ENCODE assay signal across 8 mouse cellular contexts in genomic region chr2:20722165-20722991, GRCm38 (mm10).
DNase-seq lines count a peak whose midpoint lies in the region; ATAC-seq and TF ChIP-seq lines count a peak whose summit lies in the region.

No protein-coding gene starts in this region.

- WGBS in limb, embryonic 15.5 days: 24% methylated on average over 15 of the region's 15 CpGs
- WGBS in small intestine, adult 2 months: 4% methylated on average over 15 of the region's 15 CpGs

- 0 out of 2 replicates have a peak, but pooled peaks cover 12% of the 10 kb centered on the region for H3K4me1 ChIP-seq in limb, embryonic 15.5 days
- peaks cover 21% of the 10 kb centered on the region for H3K4me1 ChIP-seq in small intestine, adult 2 months (ENCODE audit: control insufficient read depth, insufficient read depth, insufficient read length, low read length)

- ATAC-seq in limb, embryonic 15.5 days (ENCODE audit: insufficient number of reproducible peaks, low FRiP score, low TSS enrichment, low read depth): no peak

- DNase-seq in adrenal gland, postnatal 14 days: peak; percentile 42
- DNase-seq in adrenal gland, postnatal 25 days: no peak
- peak; percentile 33 for DNase-seq in brain, embryonic 14.5 days (ENCODE audit: low read depth)
- peak; percentile 26 to 27 for DNase-seq in heart, adult 9 months (ENCODE audit: low spot score in 2 of 2)
- no peak for DNase-seq in right cerebral cortex, postnatal 36 days (ENCODE audit: low spot score in 2 of 2)
- DNase-seq in thymus, postnatal 10 days (ENCODE audit: low spot score in 2 of 2): no peak

- H3K4me3 ChIP-seq in limb, embryonic 15.5 days: peak overlapping the region; percentile 21
- no peak overlapping the region; the same call in 1 of the 2 replicates for H3K4me3 ChIP-seq in small intestine, adult 2 months (ENCODE audit: low read depth, low read length)

- no peaks in the 10 kb centered on the region for H3K27me3 ChIP-seq in limb, embryonic 15.5 days
- no peaks in the 10 kb centered on the region for H3K27me3 ChIP-seq in small intestine, adult 2 months (ENCODE audit: control insufficient read depth, insufficient read depth, low read length)

- no peaks in the 10 kb centered on the region for H3K36me3 ChIP-seq in limb, embryonic 15.5 days
- H3K36me3 ChIP-seq in small intestine, adult 2 months (ENCODE audit: control insufficient read depth, insufficient read depth, low read length): no peaks in the 10 kb centered on the region

- peak overlapping the region; percentile 75 for H3K27ac ChIP-seq in limb, embryonic 15.5 days
- peak overlapping the region; percentile 79 for H3K27ac ChIP-seq in small intestine, adult 2 months (ENCODE audit: insufficient read depth, low read depth, low read length)

- no peak overlapping the region for H3K9ac ChIP-seq in limb, embryonic 15.5 days

- TF ChIP-seq POLR2A in brain, embryonic 14.5 days (IDR thresholded peaks at IDR 0.05; ENCODE audit: borderline replicate concordance, extremely low read depth, insufficient read depth, insufficient read length, poor library complexity, severe bottlenecking): no peak
- no peak for TF ChIP-seq POLR2A in small intestine, adult 2 months (IDR thresholded peaks at IDR 0.05; ENCODE audit: low read depth, low read length)

- no peak for TF ChIP-seq CTCF in brain, embryonic 14.5 days (IDR thresholded peaks at IDR 0.05; ENCODE audit: borderline replicate concordance, extremely low read depth, insufficient read depth, insufficient read length)
- no peak for TF ChIP-seq CTCF in small intestine, adult 2 months (IDR thresholded peaks at IDR 0.05; ENCODE audit: extremely low read depth, insufficient read length, insufficient replicate concordance, low read depth, low read length)

- H3K9me3 ChIP-seq in limb, embryonic 15.5 days: no peaks in the 10 kb centered on the region

- H3K4me2 ChIP-seq in limb, embryonic 15.5 days: peak overlapping the region; percentile 34

Comparison
In these comparisons a context has a peak if more than half of its experiments do, and no peak if none do; other contexts are left out.
1. DNase-seq: peak in adrenal gland, postnatal 14 days (single experiment), brain, embryonic 14.5 days (single experiment) and heart, adult 9 months (2 of 2); none in adrenal gland, postnatal 25 days (single experiment), right cerebral cortex, postnatal 36 days (0 of 2) and thymus, postnatal 10 days (0 of 2).